Mouse (Mus musculus) gastrocnemius, adult 8-10 months (tissue): ENCODE measurements around the gene Arl4c. TPM values are rescaled to one million over a fixed set of nuclear protein-coding genes. Genes with fewer than 3 reads are reported as not detected.

Experiments used
- DNase-seq, 2 experiments: peaks; one replicate each; pipeline ENCODE4 v3.0.0; 2022; ENCODE audit warnings: low spot score in 2 of 2
- total RNA-seq, 4 experiments: library from RNA; stranded (reverse); gene quantifications; 2 replicates each; pipeline ENCODE4 v1.2.4; 2022

Gene Arl4c
- total RNA-seq: under 1 TPM; 0.11 to 0.63 (median 0.29) TPM

- peak; percentile 66 to 73 for DNase-seq
These were observed at the start of gene Arl4c for GRCm38 (mm10) chr1:88701870-88702661. Gene Arl4c, minus strand, starts transcription at chr1:88702221.

GRCm38 (mm10) chr1:88751332-88751731, 49.3 kb upstream of the Arl4c start:
- DNase-seq: no peak

GRCm38 (mm10) chr1:88750576-88750975, 48.6 kb upstream of the Arl4c start:
- no peak for DNase-seq

- no peak for DNase-seq
These were observed 48.1 kb upstream of the Arl4c start for GRCm38 (mm10) chr1:88750126-88750525.

GRCm38 (mm10) chr1:88749106-88749505, 47.1 kb upstream of the Arl4c start:
- no peak for DNase-seq

- peak; percentile 54 for DNase-seq
These were observed 43.2 kb upstream of the Arl4c start for GRCm38 (mm10) chr1:88745256-88745655.

- no peak for DNase-seq
These were observed 42.2 kb upstream of the Arl4c start for GRCm38 (mm10) chr1:88744261-88744660.

- DNase-seq: no peak
These were observed 40.4 kb upstream of the Arl4c start for GRCm38 (mm10) chr1:88742372-88742771.

- no peak for DNase-seq
These were observed 37.5 kb upstream of the Arl4c start for GRCm38 (mm10) chr1:88739546-88739945.

GRCm38 (mm10) chr1:88738931-88739330, 36.9 kb upstream of the Arl4c start:
- DNase-seq: no peak

GRCm38 (mm10) chr1:88729496-88729895, 27.5 kb upstream of the Arl4c start:
- DNase-seq: no peak

GRCm38 (mm10) chr1:88727369-88727768, 25.3 kb upstream of the Arl4c start:
- no peak for DNase-seq

- no peak for DNase-seq
These were observed 23.7 kb upstream of the Arl4c start for GRCm38 (mm10) chr1:88725716-88726115.

- no peak for DNase-seq
These were observed 18.7 kb upstream of the Arl4c start for GRCm38 (mm10) chr1:88720626-88721229.

- DNase-seq: no peak
These were observed 16.5 kb upstream of the Arl4c start for GRCm38 (mm10) chr1:88718563-88718962.

GRCm38 (mm10) chr1:88717736-88718135, 15.7 kb upstream of the Arl4c start:
- DNase-seq: no peak

- no peak for DNase-seq
These were observed 10.0 kb upstream of the Arl4c start for GRCm38 (mm10) chr1:88712011-88712410.

- no peak for DNase-seq
These were observed 6.8 kb upstream of the Arl4c start for GRCm38 (mm10) chr1:88708646-88709305.

- DNase-seq: no peak
These were observed 6.2 kb upstream of the Arl4c start for GRCm38 (mm10) chr1:88708191-88708590.

GRCm38 (mm10) chr1:88707536-88707935, 5.5 kb upstream of the Arl4c start:
- DNase-seq: no peak

GRCm38 (mm10) chr1:88705799-88706198, 3.8 kb upstream of the Arl4c start:
- peak; percentile 81 to 85 for DNase-seq

- DNase-seq: no peak
These were observed 3.0 kb upstream of the Arl4c start for GRCm38 (mm10) chr1:88705050-88705449.
